Comparison of ENCODE assay signal across 8 mouse cellular contexts in the genomic region with DNA sequence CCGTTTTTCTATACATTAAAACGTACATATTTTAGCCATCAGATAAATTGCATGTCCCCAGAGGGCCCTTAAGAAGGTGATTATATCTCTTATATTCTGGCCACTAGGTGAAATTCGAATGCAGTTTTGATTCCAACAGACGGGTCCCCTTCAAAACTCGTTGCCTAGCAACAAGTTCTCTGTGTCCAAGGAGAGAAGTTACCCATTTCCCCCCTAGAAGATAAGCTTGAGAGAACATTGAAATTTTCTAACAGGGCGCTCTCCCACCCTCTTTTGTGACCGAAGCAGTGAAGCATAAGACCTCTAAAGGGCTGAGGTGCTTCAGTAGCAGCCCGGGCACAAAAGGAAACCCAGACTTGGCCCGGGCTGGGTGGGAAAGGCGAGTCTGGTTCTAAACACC. TPM values are rescaled to one million over a fixed set of nuclear protein-coding genes. Genes with fewer than 3 reads are reported as not detected.
A peak's percentile ranks its signal among the peaks of the same experiment; 100 is the strongest.
DNase-seq lines count a peak whose midpoint lies in the region; ATAC-seq and TF ChIP-seq lines count a peak whose summit lies in the region.

Gene Erich2 (plus strand): TSS at position 324 of the 400 bp plus-strand sequence.

- peak within 1 kb of the TSS; percentile 47 for H3K4me3 ChIP-seq in left cerebral cortex, adult 2 months
- H3K4me3 ChIP-seq in intestine, embryonic 14.5 days (ENCODE audit: low read depth, low read length): peak within 1 kb of the TSS; percentile 48
- H3K4me3 ChIP-seq in neural tube, embryonic 14.5 days (ENCODE audit: low read depth, low read length): peak within 1 kb of the TSS; percentile 50

- no peaks in the 10 kb centered on the region for H3K27me3 ChIP-seq in intestine, embryonic 14.5 days (replicated peaks; ENCODE audit: control insufficient read depth, insufficient read depth, low read length)
- H3K27me3 ChIP-seq in neural tube, embryonic 14.5 days (ENCODE audit: control insufficient read depth, insufficient read depth, low read length): no peaks in the 10 kb centered on the region

- H3K27ac ChIP-seq in left cerebral cortex, adult 2 months: no peak within 1 kb of the TSS
- H3K27ac ChIP-seq in intestine, embryonic 14.5 days (ENCODE audit: low read depth): no peak within 1 kb of the TSS
- no peak within 1 kb of the TSS for H3K27ac ChIP-seq in neural tube, embryonic 14.5 days (ENCODE audit: low read depth, low read length)

- no peak for ATAC-seq in intestine, embryonic 14.5 days (replicated peaks; ENCODE audit: low FRiP score, low TSS enrichment, low read depth)
- ATAC-seq in neural tube, embryonic 14.5 days (ENCODE audit: low read depth): no peak

- TF ChIP-seq CTCF in left cerebral cortex, adult 2 months (IDR thresholded peaks at IDR 0.05): no peak

- intact Hi-C loops in left cerebral cortex, adult 2 months (cut with DNase I): no loop called here

- H3K36me3 ChIP-seq in intestine, embryonic 14.5 days (ENCODE audit: control insufficient read depth, insufficient read depth, low read length): no peaks in the 10 kb centered on the region
- H3K36me3 ChIP-seq in neural tube, embryonic 14.5 days (ENCODE audit: control insufficient read depth, insufficient read depth, low read length): no peaks in the 10 kb centered on the region

- H3K9ac ChIP-seq in intestine, embryonic 14.5 days (ENCODE audit: low read length): peak within 1 kb of the TSS; percentile 41
- H3K9ac ChIP-seq in neural tube, embryonic 14.5 days (replicated peaks; ENCODE audit: low read depth, low read length): peak within 1 kb of the TSS; percentile 47

- peak within 1 kb of the TSS; percentile 74 for H3K4me2 ChIP-seq in intestine, embryonic 14.5 days (ENCODE audit: low read length)
- peak within 1 kb of the TSS; percentile 92 for H3K4me2 ChIP-seq in neural tube, embryonic 14.5 days (ENCODE audit: low read depth, low read length)

- 18% methylated on average over 10 of the region's 10 CpGs for WGBS in intestine, embryonic 14.5 days
- WGBS in neural tube, embryonic 14.5 days: 14% methylated on average over 10 of the region's 10 CpGs

- H3K9me3 ChIP-seq in intestine, embryonic 14.5 days (ENCODE audit: control insufficient read depth, low read length): 0 out of 2 replicates have a peak, but pooled peaks cover 2% of the 10 kb centered on the region
- no peaks in the 10 kb centered on the region for H3K9me3 ChIP-seq in neural tube, embryonic 14.5 days (ENCODE audit: control insufficient read depth, low read length)

- peaks cover 12% of the 10 kb centered on the region for H3K4me1 ChIP-seq in intestine, embryonic 14.5 days (replicated peaks; ENCODE audit: control insufficient read depth, insufficient read depth, low read length)
- H3K4me1 ChIP-seq in neural tube, embryonic 14.5 days (ENCODE audit: control insufficient read depth, insufficient read depth, low read length): peaks cover 4% of the 10 kb centered on the region

- DNase-seq in left cerebral cortex, adult 2 months (ENCODE audit: extremely low spot score in 1 of 2, low spot score in 2 of 2): no peak
- no peak for DNase-seq in left cerebral cortex, adult 9 months (ENCODE audit: low spot score in 2 of 2)
- peak; percentile 54 for DNase-seq in embryo, embryonic 11 days
- DNase-seq in intestine, embryonic 14.5 days (ENCODE audit: low spot score): no peak
- no peak for DNase-seq in frontal cortex, postnatal 36 days (ENCODE audit: low spot score in 2 of 2)
- no peak for DNase-seq in right cerebral cortex, postnatal 14 days
- no peak for DNase-seq in kidney, postnatal 25 days

RNA-seq across cellular contexts. Expression of gene Erich2, which starts in this region (rescaled TPM):
- total RNA-seq in left cerebral cortex, adult 2 months (2021): under 1 TPM in 1 of 2 experiments, not detected in 1; 0.38 TPM
- polyA plus RNA-seq in intestine, embryonic 14.5 days (2014; fragmentation: Nextera tagmentation; extraction: Ambion mirVana): 0.88 and 1.9 TPM in 2 replicates
- 1.0 and 1.2 TPM in 2 replicates for polyA plus RNA-seq in neural tube, embryonic 14.5 days (2014; fragmentation: Nextera tagmentation; extraction: Ambion mirVana)
